Mouse (Mus musculus): Measurements from ENCODE around the gene Zfp663.

DNA sequence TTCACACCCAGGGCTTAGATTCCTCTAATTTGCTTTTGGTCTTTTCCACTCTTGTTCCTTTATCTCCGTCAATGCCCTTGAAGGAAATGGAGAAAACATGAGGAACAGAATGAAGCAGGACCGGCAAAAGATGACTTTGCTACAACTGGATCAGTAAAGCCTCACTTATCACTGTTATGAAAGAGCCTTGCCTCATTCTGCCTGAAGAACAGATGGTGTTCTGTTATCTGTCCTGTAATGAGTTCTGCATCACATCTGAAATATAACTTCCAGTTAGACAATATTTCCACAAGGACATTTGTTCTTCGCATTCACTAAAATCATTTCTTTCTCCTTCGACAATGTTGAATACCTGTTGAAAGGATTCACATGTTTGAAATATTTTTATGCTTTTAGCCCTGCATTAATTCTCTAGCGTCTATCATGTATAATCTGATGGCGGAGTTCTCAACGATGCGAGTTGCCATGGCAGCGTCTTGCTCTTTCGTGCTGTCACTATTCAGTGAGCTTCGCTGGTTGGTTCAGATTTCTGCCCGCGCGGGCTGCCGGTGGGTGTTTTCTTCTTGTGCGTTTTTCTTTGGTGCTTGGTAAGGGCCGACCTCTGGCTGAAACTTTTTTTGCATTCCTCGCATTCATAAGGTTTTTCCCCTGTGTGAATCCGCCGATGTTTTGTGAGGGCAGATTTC is 16.6 kb downstream of the Zfp663 start:
- TF ChIP-seq CTCF (IDR thresholded peaks at IDR 0.05 in 2 of 3, conservative IDR thresholded peaks at IDR 0.05 in 1 of 3; ENCODE audit: control insufficient read depth in 1 of 3, insufficient read depth in 1 of 3, low read depth in 2 of 3, low read length in 3 of 3, poor library complexity in 1 of 3, severe bottlenecking in 1 of 3): no peak
- no peak for TF ChIP-seq MAFK (IDR thresholded peaks at IDR 0.05; ENCODE audit: borderline replicate concordance, low read depth, low read length)
- no peak for TF ChIP-seq NELFE (IDR thresholded peaks at IDR 0.05; ENCODE audit: low read depth, low read length)

All from MEL (cell line).